Mouse (Mus musculus): ENCODE measurements around the gene Ly86.
A peak's percentile ranks its signal among the peaks of the same experiment; 100 is the strongest.

Gene Ly86

DNA sequence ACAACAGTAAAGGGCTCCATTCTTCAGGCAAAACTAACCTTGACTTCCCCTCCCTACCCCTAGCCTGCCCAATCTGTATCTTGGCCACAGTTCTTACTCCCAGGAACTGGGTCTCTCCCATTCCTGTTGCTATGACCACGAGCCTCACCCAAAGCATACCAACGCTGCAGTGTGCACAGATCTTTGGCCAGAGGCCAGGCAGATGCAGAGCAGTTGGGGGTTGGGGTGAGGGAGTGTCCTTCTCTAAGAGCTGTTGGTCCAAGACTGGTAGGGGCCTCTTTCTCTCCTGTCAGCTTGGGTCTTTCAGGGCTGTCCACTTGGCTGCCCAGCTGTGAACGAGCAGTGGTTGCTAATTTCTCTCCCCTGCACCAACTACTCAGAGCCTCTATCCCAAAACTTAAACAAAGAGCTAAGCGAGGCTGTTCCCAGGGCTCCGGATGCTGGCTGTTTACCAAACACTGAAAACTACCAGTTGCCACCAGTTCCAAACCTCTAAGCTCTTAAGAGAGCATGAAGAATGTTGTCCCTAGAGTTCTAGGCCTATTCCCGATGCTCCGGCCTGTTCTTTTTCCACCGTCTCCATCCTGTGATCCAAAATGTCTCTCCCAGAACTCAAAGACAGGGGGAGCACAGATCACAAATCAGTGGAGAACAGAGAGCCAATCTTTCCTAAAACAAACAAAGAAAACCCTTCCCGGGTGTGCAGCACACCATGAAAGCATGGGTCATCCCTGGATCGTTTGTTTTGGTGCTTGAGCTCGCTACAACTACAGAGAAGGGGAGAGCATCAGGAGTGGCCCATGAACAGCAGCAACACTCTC, 112.2 kb downstream of the Ly86 start:
- DNase-seq (ENCODE audit: low spot score in 2 of 2) = peak in 1 of 2 experiments; percentile 21

DNA sequence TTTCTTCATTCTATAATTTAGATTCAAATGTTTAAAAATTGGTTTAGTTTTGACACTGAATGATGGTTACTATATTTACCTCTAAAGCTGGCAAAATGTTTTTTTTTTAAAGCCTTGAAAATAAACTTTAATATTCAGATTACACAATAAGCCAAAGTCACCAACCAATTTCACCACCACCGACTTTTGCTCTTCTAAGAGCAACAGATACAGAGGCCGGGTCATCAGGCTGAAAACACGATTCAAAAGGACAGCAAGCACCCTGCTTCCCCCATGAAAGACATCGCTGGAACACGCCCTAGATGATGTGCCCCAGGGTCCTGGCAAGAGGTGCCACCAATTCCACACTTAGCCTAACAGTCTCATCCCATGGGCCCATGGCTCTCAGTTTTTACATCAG, 113.5 kb downstream of the Ly86 start:
- no peak for DNase-seq (ENCODE audit: low spot score in 2 of 2)

DNA sequence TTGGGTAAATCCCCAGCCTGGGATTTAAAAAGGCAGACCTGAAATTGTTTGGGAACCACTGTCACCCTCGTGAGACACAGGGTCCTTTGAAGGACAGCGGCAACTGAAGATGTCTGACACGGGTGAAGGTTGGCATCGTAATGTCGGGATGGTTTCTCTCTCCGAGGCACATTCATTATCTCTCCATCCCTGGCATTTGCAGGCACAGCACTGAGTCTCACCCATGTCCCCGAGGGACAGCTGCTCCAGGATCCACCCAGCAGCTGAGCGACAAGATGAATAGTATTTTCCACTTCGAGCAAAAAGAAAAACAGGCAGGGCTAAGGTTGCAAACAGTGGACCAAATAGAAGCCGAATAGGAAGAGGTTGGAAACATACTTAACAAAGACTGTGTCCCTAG, 114.0 kb downstream of the Ly86 start:
- DNase-seq (ENCODE audit: low spot score in 2 of 2) = no peak

DNA sequence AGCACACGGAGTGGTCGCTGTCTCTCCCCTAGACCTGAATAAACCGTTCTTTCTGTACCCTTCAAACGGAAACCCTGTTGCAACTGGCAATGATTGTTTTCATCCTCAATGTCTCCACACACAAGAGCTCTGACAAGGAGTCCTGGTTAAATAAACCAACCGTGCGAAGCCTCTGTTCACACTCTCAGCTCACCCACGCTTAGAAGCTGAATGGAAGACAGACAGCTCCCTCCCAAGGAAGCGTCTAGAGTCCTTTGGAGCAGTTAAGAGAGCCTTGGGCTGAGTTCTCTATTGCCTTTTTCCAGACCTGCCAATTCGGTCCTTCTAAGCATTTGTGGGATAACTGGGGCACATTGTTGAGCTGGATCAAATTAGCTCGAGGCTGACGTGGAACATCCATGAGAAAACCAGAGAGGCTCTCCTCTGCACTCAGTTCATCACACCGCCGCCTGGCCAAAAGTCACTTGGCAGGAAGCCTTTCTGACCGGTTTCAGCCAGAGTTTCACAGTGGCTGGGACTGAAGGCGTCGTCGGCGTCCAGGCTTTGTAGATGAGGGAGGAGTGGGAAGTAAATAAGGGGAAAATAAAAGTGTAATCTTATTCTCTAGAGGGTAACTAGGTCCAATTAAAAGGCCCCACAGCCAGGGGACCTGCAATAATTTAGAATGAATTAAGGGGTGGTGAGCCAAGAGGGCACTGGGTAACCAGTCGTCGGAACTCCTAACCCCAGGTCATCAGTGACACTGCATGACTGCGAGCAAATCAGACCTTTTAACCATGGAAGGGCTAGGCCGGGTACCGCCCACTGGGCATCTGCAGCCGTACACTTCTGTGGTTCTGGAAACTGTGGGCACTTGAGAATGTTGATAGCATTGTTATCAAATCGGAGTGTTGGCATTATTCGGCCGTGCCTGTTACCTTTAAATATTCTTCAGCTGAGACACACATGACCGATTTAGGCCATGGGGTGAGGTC, 115.2 kb downstream of the Ly86 start:
- no peak for DNase-seq (ENCODE audit: low spot score in 2 of 2)

DNA sequence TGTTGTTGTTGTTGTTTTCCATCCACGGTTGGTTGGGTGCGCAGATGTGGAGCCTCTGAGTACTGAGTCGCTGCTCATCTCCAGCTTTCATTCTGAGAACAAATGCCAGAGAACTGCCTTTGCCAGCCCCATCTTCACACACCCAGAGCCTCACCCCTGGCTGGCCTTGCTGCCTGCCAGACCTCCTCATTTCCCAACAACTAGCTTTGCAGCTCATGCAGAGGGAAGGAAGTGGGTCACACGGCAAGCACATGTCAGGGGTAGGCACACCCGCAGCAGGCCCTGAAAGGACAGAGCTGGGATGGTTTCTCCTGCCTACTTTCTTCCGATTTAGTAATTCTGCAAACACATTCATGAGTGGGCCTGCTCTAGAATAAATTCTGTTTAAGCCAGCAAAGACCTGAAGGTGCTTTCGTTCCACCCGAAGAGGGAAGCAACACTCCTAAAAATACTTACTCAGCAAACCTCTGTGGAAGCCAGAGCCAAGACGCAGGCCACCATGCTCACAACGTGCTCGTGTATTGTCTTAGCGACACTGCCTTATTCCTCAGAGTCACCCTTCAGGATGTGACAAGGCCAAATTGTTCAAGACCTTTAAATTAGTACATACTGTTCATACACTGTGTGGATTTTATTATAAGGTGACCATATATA, 117.2 kb downstream of the Ly86 start:
- DNase-seq (ENCODE audit: low spot score in 2 of 2) = peak in 1 of 2 experiments; percentile 26

DNA sequence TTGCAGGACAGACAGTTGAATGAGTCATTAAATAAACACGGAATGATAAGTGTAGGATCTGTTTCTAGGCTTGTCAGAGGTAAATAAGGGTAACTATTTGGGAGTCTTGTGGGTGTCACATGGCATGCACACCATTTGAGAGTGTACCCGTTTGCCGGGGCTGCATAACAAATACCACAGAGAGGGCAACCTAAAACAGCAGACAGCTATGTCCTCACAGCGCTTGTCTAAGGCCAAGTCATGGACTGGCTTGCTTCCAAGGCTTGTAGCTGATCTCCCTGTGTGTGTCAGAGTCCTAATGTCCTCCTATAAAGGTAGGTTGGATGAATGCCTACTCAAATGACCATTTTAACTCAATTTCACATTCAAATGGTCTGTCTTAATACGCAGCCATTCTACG, 120.7 kb downstream of the Ly86 start:
- no peak for DNase-seq (ENCODE audit: low spot score in 2 of 2)

DNA sequence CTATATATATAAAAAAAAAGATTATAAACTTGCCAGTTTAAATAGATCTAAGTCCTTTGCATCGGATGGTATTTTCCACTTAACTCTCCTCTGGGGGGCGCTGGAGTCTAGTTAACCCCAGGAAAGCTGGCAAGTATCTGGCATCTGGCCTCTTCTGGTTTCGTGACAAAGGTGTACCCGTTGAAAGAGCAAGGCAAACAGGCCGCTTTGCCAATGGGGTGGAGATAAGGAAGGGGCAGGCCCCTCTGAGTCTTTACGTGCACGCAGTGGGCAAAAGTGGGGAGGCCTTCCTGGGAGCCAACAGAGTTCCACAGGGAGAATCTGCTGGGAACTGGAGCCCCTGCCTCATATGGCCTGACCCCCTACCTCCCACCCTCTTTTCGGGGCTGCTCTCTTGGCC, 122.8 kb downstream of the Ly86 start:
- DNase-seq (ENCODE audit: low spot score in 2 of 2) = peak; percentile 69 to 84

All from spleen, postnatal 4 days (tissue).